Mouse (Mus musculus) G1E (cell line): ENCODE measurements around the gene Micall1.

Source experiments
- CTCF ChIP-seq: IDR thresholded peaks from 2 replicates; pipeline ENCODE4 v1.5.1; 2012; ENCODE audit warnings: low read depth, low read length, inconsistent platforms, mixed read lengths
- GATA1 ChIP-seq: IDR thresholded peaks from 2 replicates; pipeline ENCODE4 v1.6.1; 2012; ENCODE audit warnings: borderline replicate concordance, low read length, inconsistent platforms, mixed read lengths
- POLR2AphosphoS5 ChIP-seq: IDR thresholded peaks from 2 replicates; pipeline ENCODE4 v1.6.1; 2012; ENCODE audit warnings: low read depth, low read length, inconsistent platforms; ENCODE audit not compliant: insufficient replicate concordance

DNA sequence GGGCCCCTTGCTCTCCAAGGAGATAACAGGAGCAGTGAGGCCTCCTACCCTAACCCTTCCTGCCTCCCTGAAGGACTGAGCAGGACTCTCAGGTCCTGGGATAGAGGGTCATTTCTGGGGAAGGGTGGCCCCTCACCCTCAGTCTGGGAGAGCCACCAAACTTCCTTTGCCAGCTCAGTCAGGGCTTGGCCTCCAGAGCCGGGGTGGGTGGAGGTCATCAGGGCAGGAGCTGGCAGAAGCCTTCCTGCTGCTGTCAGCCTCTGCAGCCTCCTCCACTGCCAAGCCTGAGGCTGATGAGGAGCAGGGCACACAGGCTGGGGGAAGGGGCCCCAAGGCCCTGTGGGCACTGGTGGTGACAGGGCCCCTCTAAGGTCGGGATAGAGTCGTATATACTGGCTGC, 46.9 kb downstream of the Micall1 start:
- no peak for TF ChIP-seq CTCF
- TF ChIP-seq GATA1, result no peak
- no peak for TF ChIP-seq POLR2AphosphoS5
